Mouse (Mus musculus): ENCODE results near the gene Ahdc1.

Ahdc1 gene

GRCm38 (mm10) chr4:133056069-133056890 is 45.2 kb downstream of the Ahdc1 start:
- peak; percentile 88 for DNase-seq

- DNase-seq, result peak; percentile 78
Measured at GRCm38 (mm10) chr4:133057389-133058122, 46.5 kb downstream of the Ahdc1 start.

GRCm38 (mm10) chr4:133058123-133058453 is 47.0 kb downstream of the Ahdc1 start:
- DNase-seq, result peak; percentile 76

- DNase-seq, result no peak
Measured at GRCm38 (mm10) chr4:133058513-133059480, 47.7 kb downstream of the Ahdc1 start.

GRCm38 (mm10) chr4:133060702-133061101 is 49.6 kb downstream of the Ahdc1 start:
- DNase-seq, result no peak

GRCm38 (mm10) chr4:133061798-133062197 is 50.7 kb downstream of the Ahdc1 start:
- DNase-seq, result no peak

GRCm38 (mm10) chr4:133062286-133062685 is 51.2 kb downstream of the Ahdc1 start:
- no peak for DNase-seq

GRCm38 (mm10) chr4:133063203-133063602 is 52.1 kb downstream of the Ahdc1 start:
- no peak for DNase-seq

GRCm38 (mm10) chr4:133063799-133064198 is 52.7 kb downstream of the Ahdc1 start:
- no peak for DNase-seq

- DNase-seq, result no peak
Measured at GRCm38 (mm10) chr4:133064791-133065190, 53.7 kb downstream of the Ahdc1 start.

- peak; percentile 35 for DNase-seq
Measured at GRCm38 (mm10) chr4:133065894-133066386, 54.9 kb downstream of the Ahdc1 start.

- DNase-seq, result peak; percentile 9
Measured at GRCm38 (mm10) chr4:133068400-133069138, 57.5 kb downstream of the Ahdc1 start.

GRCm38 (mm10) chr4:133070388-133070787 is 59.3 kb downstream of the Ahdc1 start:
- DNase-seq, result no peak

- no peak for DNase-seq
Measured at GRCm38 (mm10) chr4:133070821-133071372, 59.8 kb downstream of the Ahdc1 start.

- DNase-seq, result peak; percentile 84
Measured at GRCm38 (mm10) chr4:133073192-133073591, 62.1 kb downstream of the Ahdc1 start.

- DNase-seq, result peak; percentile 9
Measured at GRCm38 (mm10) chr4:133074070-133074819, 63.2 kb downstream of the Ahdc1 start.

- peak; percentile 46 for DNase-seq
Measured at GRCm38 (mm10) chr4:133074894-133075572, 64.0 kb downstream of the Ahdc1 start.

- peak; percentile 64 for DNase-seq
Measured at GRCm38 (mm10) chr4:133078947-133079346, 67.9 kb downstream of the Ahdc1 start.

- DNase-seq, result no peak
Measured at GRCm38 (mm10) chr4:133079416-133080113, 68.5 kb downstream of the Ahdc1 start.

- no peak for DNase-seq
Measured at GRCm38 (mm10) chr4:133080862-133081261, 69.8 kb downstream of the Ahdc1 start.
